Mouse (Mus musculus): Measurements from ENCODE around the gene Edar. TPM values are rescaled to one million over a fixed set of nuclear protein-coding genes. Genes with fewer than 3 reads are reported as not detected.
"Not testable (repeated sequence)": the region's sequence is repeated elsewhere in the genome, so short reads cannot be mapped to it uniquely, and the experiment has no call there.

Gene Edar
- 0.41 and 0.84 TPM in 2 replicates for polyA plus RNA-seq (2015; fragmentation: Nextera tagmentation; extraction: Ambion mirVana)

GRCm38 (mm10) chr10:58675533-58675932 is at the start of gene Edar:
Edar (minus strand) TSS chr10:58675654.
- Histone ChIP-seq H3K4me3 (peak within 1 kb of the TSS; percentile 30), H3K4me1 (peaks cover 36% of the 10 kb centered on the region), H3K27me3 (peaks cover 26% of the 10 kb centered on the region), H3K36me3 (ENCODE audit: poor library complexity, severe bottlenecking) (no peaks in the 10 kb centered on the region), H3K9me3 (replicated peaks) (no peaks in the 10 kb centered on the region), H3K27ac (no peak within 1 kb of the TSS), H3K4me2 (peak within 1 kb of the TSS; percentile 53), H3K9ac (no peak within 1 kb of the TSS)
- ATAC-seq = peak; percentile 43; the same call in 1 of the 2 replicates
- 1% methylated on average over 20 of the region's 20 CpGs for WGBS

GRCm38 (mm10) chr10:58718110-58718509 is 42.7 kb upstream of the Edar start, which contains the start of gene Gm17542:
Gm17542 (minus strand) TSS chr10:58718210.
- not testable (repeated sequence) for H3K9me3 ChIP-seq (replicated peaks); H3K4me3 ChIP-seq; H3K4me2 ChIP-seq; H3K27me3 ChIP-seq; H3K36me3 ChIP-seq (ENCODE audit: poor library complexity, severe bottlenecking); ATAC-seq; H3K9ac ChIP-seq; H3K27ac ChIP-seq
- H3K4me1 ChIP-seq = peaks cover 13% of the 10 kb centered on the region

GRCm38 (mm10) chr10:58714789-58715148 is 39.3 kb upstream of the Edar start:
- Histone ChIP-seq H3K36me3 (ENCODE audit: poor library complexity, severe bottlenecking) (no peaks in the 10 kb centered on the region), H3K27ac (no peak overlapping the region), H3K9ac (no peak overlapping the region), H3K4me1 (peaks cover 13% of the 10 kb centered on the region), H3K27me3 (no peaks in the 10 kb centered on the region), H3K9me3 (replicated peaks) (no peaks in the 10 kb centered on the region), H3K4me2 (peak overlapping the region; percentile 43), H3K4me3 (no peak overlapping the region)
- 52% methylated on average over 3 of the region's 3 CpGs for WGBS
- no peak for ATAC-seq

- H3K36me3 ChIP-seq (ENCODE audit: poor library complexity, severe bottlenecking) = no peaks in the 10 kb centered on the region
- ATAC-seq = no peak
- no peak overlapping the region for H3K27ac ChIP-seq
- H3K27me3 ChIP-seq = no peaks in the 10 kb centered on the region
- no peaks in the 10 kb centered on the region for H3K9me3 ChIP-seq (replicated peaks)
- WGBS = 42% methylated on average over 24 of the region's 24 CpGs
- no peak overlapping the region for H3K9ac ChIP-seq
- H3K4me3 ChIP-seq = no peak overlapping the region
- H3K4me1 ChIP-seq = peaks cover 13% of the 10 kb centered on the region
- H3K4me2 ChIP-seq = peak overlapping the region; percentile 43
Measured at GRCm38 (mm10) chr10:58713855-58714788, 38.7 kb upstream of the Edar start.

- ATAC-seq = no peak
- Histone ChIP-seq H3K27ac (no peak overlapping the region), H3K9me3 (replicated peaks) (no peaks in the 10 kb centered on the region), H3K4me1 (peaks cover 13% of the 10 kb centered on the region), H3K4me3 (no peak overlapping the region), H3K27me3 (no peaks in the 10 kb centered on the region), H3K9ac (no peak overlapping the region), H3K4me2 (no peak overlapping the region), H3K36me3 (ENCODE audit: poor library complexity, severe bottlenecking) (no peaks in the 10 kb centered on the region)
- 90% methylated on average over 7 of the region's 7 CpGs for WGBS
Measured at GRCm38 (mm10) chr10:58713225-58713624, 37.8 kb upstream of the Edar start.

- H3K36me3 ChIP-seq (ENCODE audit: poor library complexity, severe bottlenecking) = no peaks in the 10 kb centered on the region
- WGBS = 93% methylated on average over 4 of the region's 4 CpGs
- H3K4me3 ChIP-seq = no peak overlapping the region
Measured at GRCm38 (mm10) chr10:58709021-58709420, 33.6 kb upstream of the Edar start.

GRCm38 (mm10) chr10:58700578-58700977 is 25.1 kb upstream of the Edar start:
- WGBS = 45% methylated on average over 6 of the region's 6 CpGs
- H3K4me3 ChIP-seq = no peak overlapping the region
- no peaks in the 10 kb centered on the region for H3K36me3 ChIP-seq (ENCODE audit: poor library complexity, severe bottlenecking)
- H3K9ac ChIP-seq = no peak overlapping the region
- no peak for ATAC-seq
- no peaks in the 10 kb centered on the region for H3K27me3 ChIP-seq
- H3K9me3 ChIP-seq (replicated peaks) = no peaks in the 10 kb centered on the region
- no peak overlapping the region for H3K27ac ChIP-seq
- no peak overlapping the region for H3K4me2 ChIP-seq
- H3K4me1 ChIP-seq = peaks cover 10% of the 10 kb centered on the region

More at GRCm38 (mm10) chr10:58709021-58709420, 33.6 kb upstream of the Edar start:
- ATAC-seq = no peak
- no peak overlapping the region for H3K27ac ChIP-seq
- H3K9me3 ChIP-seq (replicated peaks) = no peaks in the 10 kb centered on the region
- H3K4me2 ChIP-seq = no peak overlapping the region
- peaks cover 4% of the 10 kb centered on the region for H3K4me1 ChIP-seq
- no peak overlapping the region for H3K9ac ChIP-seq
- H3K27me3 ChIP-seq = no peaks in the 10 kb centered on the region

- H3K27me3 ChIP-seq = no peaks in the 10 kb centered on the region
- no peak overlapping the region for H3K4me3 ChIP-seq
- H3K9me3 ChIP-seq (replicated peaks) = no peaks in the 10 kb centered on the region
- peaks cover 10% of the 10 kb centered on the region for H3K4me1 ChIP-seq
- no peak overlapping the region for H3K27ac ChIP-seq
- no peak overlapping the region for H3K9ac ChIP-seq
- no peak for ATAC-seq
- H3K36me3 ChIP-seq (ENCODE audit: poor library complexity, severe bottlenecking) = no peaks in the 10 kb centered on the region
- WGBS = 38% methylated on average over 4 of the region's 4 CpGs
- no peak overlapping the region for H3K4me2 ChIP-seq
Measured at GRCm38 (mm10) chr10:58700160-58700559, 24.7 kb upstream of the Edar start.

GRCm38 (mm10) chr10:58698955-58699354 is 23.5 kb upstream of the Edar start:
- Histone ChIP-seq H3K4me2 (no peak overlapping the region), H3K27me3 (no peaks in the 10 kb centered on the region), H3K4me1 (peaks cover 10% of the 10 kb centered on the region), H3K27ac (no peak overlapping the region), H3K9me3 (replicated peaks) (no peaks in the 10 kb centered on the region), H3K4me3 (no peak overlapping the region), H3K36me3 (ENCODE audit: poor library complexity, severe bottlenecking) (no peaks in the 10 kb centered on the region), H3K9ac (no peak overlapping the region)
- no peak for ATAC-seq
- WGBS = 96% methylated on average over 4 of the region's 4 CpGs

- WGBS = 83% methylated on average over 6 of the region's 7 CpGs
- no peak overlapping the region for H3K4me2 ChIP-seq
- H3K27me3 ChIP-seq = no peaks in the 10 kb centered on the region
- H3K9me3 ChIP-seq (replicated peaks) = no peaks in the 10 kb centered on the region
- no peaks in the 10 kb centered on the region for H3K36me3 ChIP-seq (ENCODE audit: poor library complexity, severe bottlenecking)
- H3K4me3 ChIP-seq = no peak overlapping the region
- no peak overlapping the region for H3K9ac ChIP-seq
- no peaks in the 10 kb centered on the region for H3K4me1 ChIP-seq
- no peak for ATAC-seq
- H3K27ac ChIP-seq = no peak overlapping the region
Measured at GRCm38 (mm10) chr10:58691051-58691450, 15.6 kb upstream of the Edar start.

GRCm38 (mm10) chr10:58679298-58679697 is 3.8 kb upstream of the Edar start:
- Histone ChIP-seq H3K4me2 (no peak overlapping the region), H3K9me3 (replicated peaks) (no peaks in the 10 kb centered on the region), H3K9ac (no peak overlapping the region), H3K4me3 (no peak overlapping the region), H3K36me3 (ENCODE audit: poor library complexity, severe bottlenecking) (no peaks in the 10 kb centered on the region), H3K4me1 (peaks cover 12% of the 10 kb centered on the region; the same call in 1 of the 2 replicates), H3K27ac (no peak overlapping the region), H3K27me3 (peaks cover 26% of the 10 kb centered on the region)
- ATAC-seq = no peak
- 83% methylated on average over 6 of the region's 6 CpGs for WGBS

- Histone ChIP-seq H3K4me3 (peak overlapping the region; percentile 12; the same call in 1 of the 2 replicates), H3K9ac (0 out of 2 replicates have a peak overlapping the region, but pooled peaks have one; percentile 27), H3K36me3 (ENCODE audit: poor library complexity, severe bottlenecking) (no peaks in the 10 kb centered on the region), H3K27ac (peak overlapping the region; percentile 70), H3K4me2 (peak overlapping the region; percentile 53), H3K9me3 (replicated peaks) (no peaks in the 10 kb centered on the region), H3K4me1 (peaks cover 36% of the 10 kb centered on the region), H3K27me3 (peaks cover 26% of the 10 kb centered on the region)
- peak; percentile 94 for ATAC-seq
- 11% methylated on average over 15 of the region's 15 CpGs for WGBS
Measured at GRCm38 (mm10) chr10:58673278-58674061, 2.0 kb downstream of the Edar start.
